Mouse (Mus musculus): ENCODE data around the gene Aars. TPM values are rescaled to one million over a fixed set of nuclear protein-coding genes. Genes with fewer than 3 reads are reported as not detected.
A peak's percentile ranks its signal among the peaks of the same experiment; 100 is the strongest.

Aars gene
- polyA plus RNA-seq, 1 experiment = 14.1 TPM

DNA sequence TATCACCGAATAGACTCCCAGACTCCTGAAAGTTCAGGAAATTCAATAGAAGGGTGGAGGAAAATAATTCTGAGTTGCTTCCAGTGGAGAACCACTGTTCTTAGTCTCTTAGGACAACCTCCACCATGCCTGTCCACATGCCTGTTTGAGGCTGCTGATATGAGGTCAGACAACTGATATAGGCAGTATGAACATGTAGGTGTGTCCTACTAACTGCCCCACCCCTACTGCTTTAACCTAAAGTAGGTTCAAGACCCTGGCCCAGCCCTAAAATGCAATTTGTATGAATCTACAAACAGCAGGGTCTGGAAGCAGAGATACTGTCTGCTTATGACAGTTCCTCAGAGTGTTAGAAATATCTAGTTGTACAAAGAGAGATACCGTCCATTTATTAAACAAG, 22.7 kb downstream of the Aars start:
- H3K27me3 ChIP-seq (ENCODE audit: control insufficient read depth, insufficient read depth, low read length) = no peaks in the 10 kb centered on the region
- no peak for DNase-seq (ENCODE audit: low read depth in 1 of 2, low spot score in 2 of 2)

DNA sequence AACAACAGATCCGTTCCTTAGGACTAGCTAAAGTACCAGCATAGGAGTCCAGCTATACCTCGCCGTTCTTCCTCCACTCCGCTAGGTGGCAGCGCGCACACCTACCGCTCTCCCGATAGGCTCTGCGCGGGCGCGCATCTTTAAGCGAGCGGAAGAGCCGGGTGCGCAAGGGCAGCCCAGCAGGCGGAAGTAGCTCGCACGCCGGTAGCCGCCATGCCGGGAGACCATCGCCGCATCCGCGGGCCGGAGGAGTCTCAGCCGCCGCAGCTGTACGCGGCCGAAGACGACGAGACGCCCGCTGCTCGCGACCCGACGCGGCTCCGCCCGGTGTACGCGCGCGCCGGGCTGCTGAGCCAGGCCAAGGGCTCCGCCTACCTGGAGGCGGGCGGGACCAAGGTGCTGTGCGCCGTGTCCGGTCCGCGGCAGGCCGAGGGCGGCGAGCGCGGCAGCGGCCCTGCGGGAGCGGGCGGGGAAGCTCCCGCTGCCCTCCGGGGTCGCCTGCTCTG, 23.3 kb downstream of the Aars start, which contains the start of gene Exosc6:
Exosc6 (plus strand) TSS at position 182 of the 506 bp plus-strand sequence.
- TF ChIP-seq POLR2A (IDR thresholded peaks at IDR 0.05; ENCODE audit: low read depth, low read length) (peak; percentile 52), CTCF (IDR thresholded peaks at IDR 0.05; ENCODE audit: extremely low read depth, insufficient read depth, insufficient read length, insufficient replicate concordance) (peak; percentile 88)
- Histone ChIP-seq H3K27ac (ENCODE audit: insufficient read depth, low read length) (peak within 1 kb of the TSS; percentile 97), H3K27me3 (ENCODE audit: control insufficient read depth, insufficient read depth, low read length) (no peaks in the 10 kb centered on the region), H3K4me3 (ENCODE audit: extremely low read depth, insufficient read depth, insufficient read length) (peak within 1 kb of the TSS; percentile 100), H3K36me3 (ENCODE audit: control insufficient read depth, insufficient read depth, low read length) (peaks cover 28% of the 10 kb centered on the region), H3K4me1 (ENCODE audit: control insufficient read depth, insufficient read depth, insufficient read length) (peaks cover 7% of the 10 kb centered on the region)
- WGBS = under 1% methylated on average over 68 of the region's 68 CpGs
- peak; percentile 88 for DNase-seq (ENCODE audit: low read depth in 1 of 2, low spot score in 2 of 2)

More for the DNA sequence above, 22.7 kb downstream of the Aars start:
- WGBS = 89% methylated on average over 2 of the region's 2 CpGs
- Histone ChIP-seq H3K36me3 (ENCODE audit: control insufficient read depth, insufficient read depth, low read length) (peaks cover 30% of the 10 kb centered on the region), H3K27ac (ENCODE audit: insufficient read depth, low read length) (no peak overlapping the region), H3K4me1 (ENCODE audit: control insufficient read depth, insufficient read depth, insufficient read length) (peaks cover 7% of the 10 kb centered on the region), H3K4me3 (ENCODE audit: extremely low read depth, insufficient read depth, insufficient read length) (no peak overlapping the region)
- TF ChIP-seq CTCF (IDR thresholded peaks at IDR 0.05; ENCODE audit: extremely low read depth, insufficient read depth, insufficient read length, insufficient replicate concordance) = no peak
- TF ChIP-seq POLR2A (IDR thresholded peaks at IDR 0.05; ENCODE audit: low read depth, low read length) = no peak

DNA sequence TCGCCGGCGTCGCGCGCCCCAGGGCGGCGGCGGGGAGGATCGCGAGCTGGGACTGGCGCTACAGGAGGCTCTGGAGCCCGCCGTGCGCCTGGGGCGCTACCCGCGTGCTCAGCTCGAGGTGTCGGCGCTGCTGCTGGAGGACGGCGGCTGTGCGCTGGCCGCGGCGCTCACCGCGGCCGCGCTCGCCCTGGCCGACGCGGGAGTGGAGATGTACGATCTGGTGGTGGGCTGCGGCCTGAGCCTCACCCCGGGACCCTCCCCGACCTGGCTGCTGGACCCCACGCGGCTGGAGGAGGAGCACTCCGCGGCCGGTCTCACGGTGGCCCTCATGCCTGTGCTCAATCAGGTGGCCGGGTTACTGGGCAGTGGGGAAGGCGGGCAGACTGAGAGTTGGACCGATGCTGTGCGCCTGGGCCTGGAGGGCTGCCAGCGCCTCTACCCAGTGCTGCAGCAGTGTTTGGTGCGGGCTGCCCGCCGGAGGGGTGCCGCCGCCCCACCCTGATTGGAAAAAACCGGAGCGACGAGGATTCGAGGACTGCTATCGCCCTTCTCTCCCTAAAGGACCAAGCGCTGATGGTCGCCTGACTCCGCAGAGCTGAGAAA, 23.8 kb downstream of the Aars start:
- no peaks in the 10 kb centered on the region for H3K27me3 ChIP-seq (ENCODE audit: control insufficient read depth, insufficient read depth, low read length)
- TF ChIP-seq CTCF (IDR thresholded peaks at IDR 0.05; ENCODE audit: extremely low read depth, insufficient read depth, insufficient read length, insufficient replicate concordance) (no peak), POLR2A (IDR thresholded peaks at IDR 0.05; ENCODE audit: low read depth, low read length) (no peak)
- peak overlapping the region; percentile 100 for H3K4me3 ChIP-seq (ENCODE audit: extremely low read depth, insufficient read depth, insufficient read length)
- H3K36me3 ChIP-seq (ENCODE audit: control insufficient read depth, insufficient read depth, low read length) = peaks cover 24% of the 10 kb centered on the region
- peak overlapping the region; percentile 97 for H3K27ac ChIP-seq (ENCODE audit: insufficient read depth, low read length)
- 1% methylated on average over 62 of the region's 63 CpGs for WGBS
- peaks cover 7% of the 10 kb centered on the region for H3K4me1 ChIP-seq (ENCODE audit: control insufficient read depth, insufficient read depth, insufficient read length)
- no peak for DNase-seq (ENCODE audit: low read depth in 1 of 2, low spot score in 2 of 2)

GRCm38 (mm10) chr8:111058946-111059572, 26.1 kb downstream of the Aars start:
- Histone ChIP-seq H3K27ac (ENCODE audit: insufficient read depth, low read length) (no peak overlapping the region), H3K27me3 (ENCODE audit: control insufficient read depth, insufficient read depth, low read length) (no peaks in the 10 kb centered on the region), H3K36me3 (ENCODE audit: control insufficient read depth, insufficient read depth, low read length) (peaks cover 10% of the 10 kb centered on the region), H3K4me1 (ENCODE audit: control insufficient read depth, insufficient read depth, insufficient read length) (peaks cover 7% of the 10 kb centered on the region), H3K4me3 (ENCODE audit: extremely low read depth, insufficient read depth, insufficient read length) (no peak overlapping the region)
- no peak for DNase-seq (ENCODE audit: low read depth in 1 of 2, low spot score in 2 of 2)
- WGBS = 87% methylated on average over 2 of the region's 2 CpGs
- TF ChIP-seq CTCF (IDR thresholded peaks at IDR 0.05; ENCODE audit: extremely low read depth, insufficient read depth, insufficient read length, insufficient replicate concordance) = no peak
- TF ChIP-seq POLR2A (IDR thresholded peaks at IDR 0.05; ENCODE audit: low read depth, low read length) = no peak

DNA sequence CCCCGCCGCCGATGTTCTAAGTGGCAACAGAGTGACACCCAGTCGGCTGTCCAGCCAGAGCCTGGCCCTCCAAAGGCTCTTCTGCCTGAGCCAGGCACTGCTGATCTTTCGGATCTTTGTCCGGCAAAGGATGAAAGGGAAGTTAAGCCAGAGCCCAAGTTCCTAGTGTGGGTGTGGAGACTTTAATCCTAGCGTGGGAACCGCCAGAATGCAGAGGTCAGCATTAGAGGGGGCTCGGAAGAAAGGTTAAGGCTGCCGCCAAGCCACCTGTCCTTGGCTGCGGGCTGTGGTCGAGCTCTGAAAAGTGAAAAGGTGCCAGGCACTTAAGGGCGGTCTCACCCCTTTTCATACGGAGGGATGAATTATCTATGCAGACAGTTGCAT, 28.7 kb downstream of the Aars start:
- Histone ChIP-seq H3K36me3 (ENCODE audit: control insufficient read depth, insufficient read depth, low read length) (no peaks in the 10 kb centered on the region), H3K27me3 (ENCODE audit: control insufficient read depth, insufficient read depth, low read length) (no peaks in the 10 kb centered on the region), H3K27ac (ENCODE audit: insufficient read depth, low read length) (no peak overlapping the region), H3K4me1 (ENCODE audit: control insufficient read depth, insufficient read depth, insufficient read length) (peaks cover 6% of the 10 kb centered on the region), H3K4me3 (ENCODE audit: extremely low read depth, insufficient read depth, insufficient read length) (peak overlapping the region; percentile 59)
- no peak for TF ChIP-seq CTCF (IDR thresholded peaks at IDR 0.05; ENCODE audit: extremely low read depth, insufficient read depth, insufficient read length, insufficient replicate concordance)
- no peak for TF ChIP-seq POLR2A (IDR thresholded peaks at IDR 0.05; ENCODE audit: low read depth, low read length)
- WGBS = 2% methylated on average over 14 of the region's 14 CpGs
- DNase-seq (ENCODE audit: low read depth in 1 of 2, low spot score in 2 of 2) = no peak

DNA sequence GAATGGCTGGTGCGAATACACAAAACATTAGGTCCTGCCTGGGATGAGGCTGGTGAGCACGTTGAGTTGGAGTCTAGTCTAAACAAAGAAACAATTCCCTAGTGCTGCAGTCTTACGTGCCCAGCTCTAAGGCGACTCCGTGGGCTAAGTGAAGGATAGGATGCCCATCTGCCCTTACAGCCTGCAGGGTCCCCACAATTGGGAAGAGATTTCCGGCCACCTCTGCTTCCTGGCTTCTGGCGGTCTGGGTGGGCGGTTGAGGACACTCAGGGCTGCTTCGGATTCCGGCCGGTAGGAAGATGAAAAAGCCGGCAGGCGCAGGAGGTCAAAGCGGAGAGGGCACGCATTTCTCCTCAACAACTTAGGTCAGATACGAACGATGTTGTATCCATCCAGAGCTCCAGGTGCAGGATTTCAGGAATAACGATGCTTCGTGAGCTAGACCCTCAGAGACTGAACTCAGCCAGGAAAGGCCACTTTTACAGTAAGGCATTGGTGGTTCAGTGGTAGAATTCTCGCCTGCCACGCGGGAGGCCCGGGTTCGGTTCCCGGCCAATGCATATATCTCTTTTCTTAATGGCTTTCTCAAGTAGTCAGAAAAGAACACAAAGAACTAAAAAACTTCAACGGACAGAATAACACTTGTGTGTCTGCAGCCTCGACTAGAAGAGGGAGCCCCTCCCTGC, 29.3 kb downstream of the Aars start:
- peaks cover 1% of the 10 kb centered on the region; the same call in 1 of the 2 replicates for H3K4me1 ChIP-seq (ENCODE audit: control insufficient read depth, insufficient read depth, insufficient read length)
- peak overlapping the region; percentile 59 for H3K4me3 ChIP-seq (ENCODE audit: extremely low read depth, insufficient read depth, insufficient read length)
- no peak overlapping the region for H3K27ac ChIP-seq (ENCODE audit: insufficient read depth, low read length)
- no peaks in the 10 kb centered on the region for H3K27me3 ChIP-seq (ENCODE audit: control insufficient read depth, insufficient read depth, low read length)
- no peak for TF ChIP-seq CTCF (IDR thresholded peaks at IDR 0.05; ENCODE audit: extremely low read depth, insufficient read depth, insufficient read length, insufficient replicate concordance)
- TF ChIP-seq POLR2A (IDR thresholded peaks at IDR 0.05; ENCODE audit: low read depth, low read length) = no peak
- peak; percentile 43 to 77 for DNase-seq (ENCODE audit: low read depth in 1 of 2, low spot score in 2 of 2)
- H3K36me3 ChIP-seq (ENCODE audit: control insufficient read depth, insufficient read depth, low read length) = no peaks in the 10 kb centered on the region
- WGBS = under 1% methylated on average over 27 of the region's 27 CpGs

All from spleen, adult 2 months (tissue).